Mouse (Mus musculus) cerebral cortex, adult 2 months (tissue): ENCODE measurements around the gene Dus1l.

ENCODE experiments used
- WGBS: fragments of 180-500 bp; shearing (Covaris S2); methylation state at CpG from one replicate; pipeline ENCODE4 v1.1.7; 2018; 5-methylcytosine and 5-hydroxymethylcytosine counted together

Dus1l gene

GRCm38 (mm10) chr11:120795756-120796613 is at the start of gene Dus1l:
Gene Dus1l (minus strand): TSS chr11:120796403.
- WGBS: 2% methylated on average over 59 of the region's 59 CpGs

GRCm38 (mm10) chr11:120844329-120844728 is 48.1 kb upstream of the Dus1l start:
- 94% methylated on average over 4 of the region's 4 CpGs for WGBS

- WGBS: 59% methylated on average over 8 of the region's 8 CpGs
Measured at GRCm38 (mm10) chr11:120833555-120834280, 37.5 kb upstream of the Dus1l start.

GRCm38 (mm10) chr11:120832962-120833361 is 36.8 kb upstream of the Dus1l start:
- 96% methylated on average over 5 of the region's 5 CpGs for WGBS

- WGBS: 83% methylated on average over 3 of the region's 3 CpGs
Measured at GRCm38 (mm10) chr11:120831659-120832440, 35.6 kb upstream of the Dus1l start.

GRCm38 (mm10) chr11:120830686-120831085 is 34.5 kb upstream of the Dus1l start:
- 91% methylated on average over 12 of the region's 12 CpGs for WGBS

GRCm38 (mm10) chr11:120829757-120830532 is 33.7 kb upstream of the Dus1l start:
- 90% methylated on average over 10 of the region's 10 CpGs for WGBS

GRCm38 (mm10) chr11:120828416-120828815 is 32.2 kb upstream of the Dus1l start:
- 78% methylated on average over 4 of the region's 4 CpGs for whole genome bisulfite sequencing

GRCm38 (mm10) chr11:120826016-120826953 is 30.1 kb upstream of the Dus1l start:
- WGBS: 88% methylated on average over 8 of the region's 8 CpGs

- WGBS: 39% methylated on average over 4 of the region's 4 CpGs
Measured at GRCm38 (mm10) chr11:120825289-120825863, 29.2 kb upstream of the Dus1l start.

- WGBS: 2% methylated on average over 21 of the region's 21 CpGs
Measured at GRCm38 (mm10) chr11:120824787-120825288, 28.6 kb upstream of the Dus1l start.

GRCm38 (mm10) chr11:120823956-120824786 is 28.0 kb upstream of the Dus1l start, which contains the start of gene Fasn:
Gene Fasn (minus strand): TSS chr11:120824547.
- under 1% methylated on average over 109 of the region's 109 CpGs for WGBS

GRCm38 (mm10) chr11:120823551-120823947 is 27.3 kb upstream of the Dus1l start:
- WGBS: under 1% methylated on average over 40 of the region's 40 CpGs

- WGBS: 3% methylated on average over 14 of the region's 14 CpGs
Measured at GRCm38 (mm10) chr11:120822831-120823550, 26.8 kb upstream of the Dus1l start.

GRCm38 (mm10) chr11:120822321-120822720 is 26.1 kb upstream of the Dus1l start:
- 51% methylated on average over 4 of the region's 4 CpGs for WGBS

- 61% methylated on average over 14 of the region's 14 CpGs for WGBS
Measured at GRCm38 (mm10) chr11:120821076-120821922, 25.1 kb upstream of the Dus1l start.

- WGBS: 64% methylated on average over 14 of the region's 14 CpGs
Measured at GRCm38 (mm10) chr11:120820546-120820945, 24.3 kb upstream of the Dus1l start.
